Mouse (Mus musculus) forebrain, embryonic 12.5 days (tissue): ENCODE measurements at regions not wholly inside any gene's neighbourhood (a gene's known extent, or its start where the extent isn't known, plus 50 kb on each side); places are given as distances from the start of the nearest gene placed in this dataset.
A peak's percentile ranks its signal among the peaks of the same experiment; 100 is the strongest.
"Not testable (repeated sequence)": the region's sequence is repeated elsewhere in the genome, so short reads cannot be mapped to it uniquely, and the experiment has no call there.

Experiments used
- ATAC-seq: fragments of 200-750 bp; cut with Nextera tagmentation; 2 replicates; pipeline ENCODE4 v1.8.0; 2017; ENCODE audit warnings: moderate TSS enrichment; ENCODE audit not compliant: low FRiP score
- H3K27ac ChIP-seq: fragments of 300-500 bp; sonication (generic); 2 replicates; pipeline ENCODE4 v1.5.1; 2016; ENCODE audit warnings: mild to moderate bottlenecking
- H3K27me3 ChIP-seq: fragments of 300-500 bp; sonication (generic); 2 replicates; pipeline ENCODE4 v1.6.1; 2016; ENCODE audit warnings: mild to moderate bottlenecking
- H3K36me3 ChIP-seq: fragments of 300-500 bp; sonication (generic); replicated peaks from 2 replicates; pipeline ENCODE4 v1.6.1; 2016; ENCODE audit warnings: mild to moderate bottlenecking
- H3K4me1 ChIP-seq: fragments of 300-500 bp; sonication (generic); 2 replicates; pipeline ENCODE4 v1.6.1; 2016
- H3K4me2 ChIP-seq: fragments of 300-500 bp; sonication (generic); 2 replicates; pipeline ENCODE4 v1.6.1; 2016; ENCODE audit warnings: mild to moderate bottlenecking, moderate library complexity
- H3K4me3 ChIP-seq: fragments of 300-500 bp; sonication (generic); replicated peaks from 2 replicates; pipeline ENCODE4 v1.5.1; 2016; ENCODE audit warnings: mild to moderate bottlenecking
- H3K9ac ChIP-seq: fragments of 300-500 bp; sonication (generic); 2 replicates; pipeline ENCODE4 v1.6.1; 2016; ENCODE audit warnings: mild to moderate bottlenecking
- H3K9me3 ChIP-seq: fragments of 300-500 bp; sonication (generic); 2 replicates; pipeline ENCODE4 v1.6.1; 2016
- WGBS: fragments of 180-500 bp; shearing (Covaris S2); methylation state at CpG from one replicate; pipeline ENCODE4 v1.1.7; 2016; 5-methylcytosine and 5-hydroxymethylcytosine counted together

- 96% methylated on average over 2 of the region's 2 CpGs for WGBS
- no peak for ATAC-seq
These were observed 380.4 kb upstream of the Nectin3 start for GRCm38 (mm10) chr16:46878739-46879138.

GRCm38 (mm10) chr16:46863959-46864358 is 365.6 kb upstream of the Nectin3 start:
- no peaks in the 10 kb centered on the region for H3K9me3 ChIP-seq
- no peak overlapping the region for H3K4me2 ChIP-seq
- H3K4me1 ChIP-seq: no peaks in the 10 kb centered on the region
- ATAC-seq: no peak
- H3K4me3 ChIP-seq: no peak overlapping the region
- H3K9ac ChIP-seq: no peak overlapping the region
- WGBS: 89% methylated on average over 2 of the region's 2 CpGs
- H3K27me3 ChIP-seq: no peaks in the 10 kb centered on the region
- H3K27ac ChIP-seq: no peak overlapping the region
- no peaks in the 10 kb centered on the region for H3K36me3 ChIP-seq

More at GRCm38 (mm10) chr16:46878739-46879138, 380.4 kb upstream of the Nectin3 start:
- Histone ChIP-seq H3K9ac (no peak overlapping the region), H3K4me1 (no peaks in the 10 kb centered on the region), H3K27me3 (no peaks in the 10 kb centered on the region), H3K9me3 (no peaks in the 10 kb centered on the region), H3K4me2 (no peak overlapping the region), H3K27ac (no peak overlapping the region), H3K4me3 (no peak overlapping the region), H3K36me3 (no peaks in the 10 kb centered on the region)

DNA sequence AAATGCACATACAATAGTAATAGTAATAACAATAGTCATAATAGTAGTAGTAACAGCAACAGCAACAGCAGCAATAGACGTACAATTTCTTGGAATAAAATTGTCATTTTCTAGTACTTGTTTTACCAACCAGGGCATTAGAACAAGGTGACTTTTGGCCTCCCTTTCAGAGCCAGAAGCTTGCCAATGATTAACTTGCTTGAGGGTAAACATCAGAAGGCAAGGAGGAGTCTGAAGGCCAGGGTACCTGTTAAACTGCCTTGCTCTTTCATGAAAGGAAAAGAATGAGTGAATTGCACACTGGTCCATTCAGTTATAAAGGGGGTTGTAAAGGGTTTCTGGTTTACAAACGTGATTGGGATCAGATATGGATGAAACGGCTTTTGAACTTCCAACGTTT is 351.2 kb upstream of the Nectin3 start:
- Histone ChIP-seq H3K27me3 (no peaks in the 10 kb centered on the region), H3K27ac (no peak overlapping the region), H3K4me2 (no peak overlapping the region), H3K4me3 (no peak overlapping the region), H3K9ac (no peak overlapping the region), H3K36me3 (no peaks in the 10 kb centered on the region), H3K4me1 (peaks cover 8% of the 10 kb centered on the region), H3K9me3 (no peaks in the 10 kb centered on the region)
- no peak for ATAC-seq
- 91% methylated on average over 4 of the region's 4 CpGs for WGBS

DNA sequence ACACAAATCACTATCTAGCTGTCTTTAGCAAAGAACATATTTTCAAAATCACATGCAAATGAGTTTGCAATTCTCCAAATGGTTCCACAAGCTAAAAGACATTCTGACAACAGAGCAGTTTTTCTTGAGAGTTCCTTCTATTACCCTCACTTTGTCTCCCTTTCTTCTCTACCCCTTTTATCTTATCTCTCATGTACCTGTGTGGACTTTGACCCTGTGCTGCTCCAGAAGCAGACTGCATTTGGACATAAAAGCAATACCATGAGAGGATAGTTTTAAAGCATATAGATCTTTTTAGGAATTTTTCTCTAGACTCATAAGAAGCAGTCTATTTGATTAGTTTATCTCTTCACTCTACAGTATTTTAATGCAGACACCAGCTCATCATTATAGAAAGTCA is 350.4 kb upstream of the Nectin3 start:
- H3K4me3 ChIP-seq: no peak overlapping the region
- no peak overlapping the region for H3K4me2 ChIP-seq
- H3K27ac ChIP-seq: no peak overlapping the region
- no peaks in the 10 kb centered on the region for H3K27me3 ChIP-seq
- H3K4me1 ChIP-seq: peaks cover 8% of the 10 kb centered on the region
- no peak for ATAC-seq
- H3K9me3 ChIP-seq: no peaks in the 10 kb centered on the region
- H3K9ac ChIP-seq: no peak overlapping the region
- no peaks in the 10 kb centered on the region for H3K36me3 ChIP-seq

DNA sequence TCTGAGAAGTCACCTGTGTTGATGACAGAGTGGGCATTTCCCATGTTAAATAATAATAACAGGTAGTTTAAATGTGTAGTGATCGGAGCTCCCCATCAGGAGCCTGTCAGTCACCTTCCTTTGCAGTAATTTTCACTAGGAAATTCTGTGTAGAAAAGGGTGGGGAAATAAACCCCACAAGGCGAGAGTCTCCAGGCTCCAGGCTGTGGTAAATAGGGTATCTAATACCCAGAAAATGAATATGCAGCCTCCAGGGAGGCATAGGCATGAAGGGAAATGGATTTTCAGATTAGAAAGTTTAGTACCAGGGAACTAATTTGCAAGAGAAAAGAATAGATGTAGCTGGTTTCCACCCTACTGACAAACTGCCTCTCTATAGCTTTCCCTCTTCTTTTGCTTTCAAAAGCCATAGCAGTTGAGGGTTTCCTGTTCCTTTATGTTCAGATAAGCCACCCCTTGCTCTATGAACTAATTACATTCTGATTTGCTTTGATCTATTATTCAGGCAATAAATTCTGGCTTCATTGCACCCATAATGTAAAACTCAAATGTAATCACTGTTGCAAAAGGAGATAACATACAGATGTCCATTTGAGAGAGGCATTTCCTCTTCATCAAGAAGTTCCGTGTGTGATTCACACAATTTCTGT is 349.5 kb upstream of the Nectin3 start:
- no peak overlapping the region for H3K4me3 ChIP-seq
- H3K27me3 ChIP-seq: no peaks in the 10 kb centered on the region
- H3K27ac ChIP-seq: no peak overlapping the region
- no peak for ATAC-seq
- no peak overlapping the region for H3K4me2 ChIP-seq
- no peaks in the 10 kb centered on the region for H3K9me3 ChIP-seq
- no peaks in the 10 kb centered on the region for H3K36me3 ChIP-seq
- no peak overlapping the region for H3K9ac ChIP-seq
- WGBS: 34% methylated on average over 3 of the region's 3 CpGs
- H3K4me1 ChIP-seq: peaks cover 8% of the 10 kb centered on the region

DNA sequence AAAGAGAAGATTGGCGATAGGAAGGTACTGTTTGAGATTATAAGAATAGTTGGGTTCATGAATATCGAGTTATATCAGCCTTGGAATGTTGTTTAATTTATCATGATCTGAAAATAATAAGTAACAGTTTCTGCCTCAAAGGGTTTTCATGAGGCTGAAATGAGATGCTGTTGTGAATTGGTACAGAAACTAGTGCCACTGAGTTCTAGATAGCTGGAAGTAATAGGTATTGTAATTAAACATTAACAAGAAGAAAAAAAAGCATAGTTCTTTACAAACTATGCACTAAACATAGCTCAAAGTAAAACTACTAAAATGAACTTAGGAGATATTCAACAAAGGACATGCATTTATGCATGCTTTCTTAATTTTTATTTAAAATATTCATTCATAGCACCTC is 342.9 kb upstream of the Nectin3 start:
- Histone ChIP-seq H3K36me3 (no peaks in the 10 kb centered on the region), H3K9me3 (no peaks in the 10 kb centered on the region), H3K9ac (no peak overlapping the region), H3K4me3 (no peak overlapping the region), H3K27me3 (no peaks in the 10 kb centered on the region), H3K27ac (no peak overlapping the region), H3K4me1 (no peaks in the 10 kb centered on the region), H3K4me2 (no peak overlapping the region)
- ATAC-seq: no peak
- 87% methylated on average over 2 of the region's 2 CpGs for WGBS

DNA sequence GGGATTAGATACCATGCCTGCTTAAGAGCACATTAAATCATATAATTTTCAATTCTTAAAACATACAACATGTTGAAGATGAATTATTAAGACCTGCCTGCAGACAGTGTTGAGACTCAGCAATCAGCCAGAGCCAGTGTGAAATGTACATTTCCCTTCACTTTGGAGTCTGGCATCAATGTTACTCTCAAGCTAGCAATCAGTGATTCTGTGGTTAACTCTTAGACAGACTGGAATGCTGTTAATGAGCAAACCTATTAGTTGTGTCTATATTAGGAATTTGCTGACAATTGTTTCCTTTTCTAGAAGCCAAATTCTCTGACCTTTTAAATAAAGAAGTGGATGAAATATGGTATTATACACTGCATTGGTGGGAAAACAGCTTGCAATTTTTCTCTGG is 342.4 kb upstream of the Nectin3 start:
- ATAC-seq: no peak

DNA sequence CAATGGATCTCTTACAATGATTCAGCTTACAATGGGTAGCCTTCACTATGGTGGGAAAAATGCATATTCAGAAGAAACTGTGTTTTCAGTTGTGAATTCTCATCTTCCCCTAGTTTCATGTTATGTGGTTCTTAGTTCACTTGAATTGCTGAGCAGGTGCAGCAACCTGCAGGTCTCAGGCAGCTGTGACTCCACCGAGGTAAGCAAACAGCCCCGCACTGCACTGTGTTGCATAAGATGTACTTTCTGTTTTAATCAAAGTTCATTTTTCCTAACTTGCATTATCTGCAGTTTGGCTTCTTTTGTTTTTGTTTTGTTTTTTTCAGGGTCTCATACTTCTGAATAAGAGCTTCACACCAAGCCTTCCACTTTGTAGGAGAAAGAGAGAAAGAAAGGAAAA is 326.8 kb upstream of the Nectin3 start:
- Histone ChIP-seq H3K9ac (no peak overlapping the region), H3K4me1 (no peaks in the 10 kb centered on the region), H3K9me3 (no peaks in the 10 kb centered on the region), H3K27ac (no peak overlapping the region), H3K4me3 (no peak overlapping the region), H3K4me2 (no peak overlapping the region), H3K36me3 (no peaks in the 10 kb centered on the region), H3K27me3 (no peaks in the 10 kb centered on the region)
- no peak for ATAC-seq
- WGBS: 75% methylated on average over 2 of the region's 2 CpGs

More for the DNA sequence above, 342.4 kb upstream of the Nectin3 start:
- no peaks in the 10 kb centered on the region for H3K36me3 ChIP-seq
- H3K27ac ChIP-seq: no peak overlapping the region
- H3K4me3 ChIP-seq: no peak overlapping the region
- no peaks in the 10 kb centered on the region for H3K4me1 ChIP-seq
- H3K27me3 ChIP-seq: no peaks in the 10 kb centered on the region
- no peaks in the 10 kb centered on the region for H3K9me3 ChIP-seq
- no peak overlapping the region for H3K9ac ChIP-seq
- no peak overlapping the region for H3K4me2 ChIP-seq

GRCm38 (mm10) chr16:46822753-46823152 is 324.4 kb upstream of the Nectin3 start:
- Histone ChIP-seq H3K9ac (no peak overlapping the region), H3K4me1 (no peaks in the 10 kb centered on the region), H3K4me2 (no peak overlapping the region), H3K27ac (no peak overlapping the region), H3K27me3 (no peaks in the 10 kb centered on the region), H3K9me3 (no peaks in the 10 kb centered on the region), H3K4me3 (no peak overlapping the region), H3K36me3 (no peaks in the 10 kb centered on the region)
- no peak for ATAC-seq
- 29% methylated on average over 3 of the region's 3 CpGs for WGBS

DNA sequence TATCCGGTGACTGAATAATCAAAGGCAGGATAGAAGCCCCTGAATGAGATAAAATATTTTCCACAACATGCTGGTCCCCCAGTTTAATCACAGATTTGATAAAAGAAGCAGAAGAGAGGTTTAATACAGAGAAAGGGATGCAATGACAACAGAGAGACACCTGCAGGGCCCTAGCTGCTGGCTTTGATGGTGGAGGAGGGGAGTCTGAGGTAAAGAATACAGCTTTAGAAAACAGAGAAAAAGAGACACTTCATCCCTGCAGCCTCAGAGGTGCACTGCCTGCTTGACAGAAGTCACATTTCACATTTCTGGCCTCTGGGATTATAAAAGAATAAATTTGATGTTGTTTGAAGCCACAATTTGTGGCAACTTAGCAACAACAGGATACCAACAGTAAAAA is 319.9 kb upstream of the Nectin3 start:
- Histone ChIP-seq H3K4me3 (no peak overlapping the region), H3K27ac (no peak overlapping the region), H3K36me3 (no peaks in the 10 kb centered on the region), H3K4me2 (no peak overlapping the region), H3K4me1 (no peaks in the 10 kb centered on the region), H3K9ac (no peak overlapping the region), H3K9me3 (no peaks in the 10 kb centered on the region), H3K27me3 (no peaks in the 10 kb centered on the region)
- WGBS: 75% methylated on average over 1 of the region's 1 CpGs
- no peak for ATAC-seq

DNA sequence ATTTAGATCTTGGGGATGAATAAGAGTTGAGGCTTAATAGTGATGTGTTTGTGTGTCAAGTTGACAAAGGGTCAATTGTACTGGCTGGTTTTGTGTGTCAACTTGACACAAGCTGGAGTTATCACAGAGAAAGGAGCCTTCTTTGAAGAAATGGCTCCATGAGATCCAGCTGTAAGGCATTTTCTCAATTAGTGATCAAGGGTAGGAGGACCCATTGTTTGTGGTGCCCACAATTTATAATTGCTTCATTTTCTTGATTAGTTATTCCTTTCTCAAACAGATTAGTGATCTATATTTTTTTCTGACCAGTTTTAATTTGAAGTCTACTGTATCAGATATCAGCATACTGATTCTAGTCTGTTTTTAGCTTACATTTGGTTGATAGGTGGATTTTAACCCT is 313.5 kb upstream of the Nectin3 start:
- H3K4me2 ChIP-seq, H3K36me3 ChIP-seq, H3K27me3 ChIP-seq, H3K4me1 ChIP-seq, H3K9me3 ChIP-seq, ATAC-seq, H3K27ac ChIP-seq, H3K9ac ChIP-seq, H3K4me3 ChIP-seq: not testable (repeated sequence)

DNA sequence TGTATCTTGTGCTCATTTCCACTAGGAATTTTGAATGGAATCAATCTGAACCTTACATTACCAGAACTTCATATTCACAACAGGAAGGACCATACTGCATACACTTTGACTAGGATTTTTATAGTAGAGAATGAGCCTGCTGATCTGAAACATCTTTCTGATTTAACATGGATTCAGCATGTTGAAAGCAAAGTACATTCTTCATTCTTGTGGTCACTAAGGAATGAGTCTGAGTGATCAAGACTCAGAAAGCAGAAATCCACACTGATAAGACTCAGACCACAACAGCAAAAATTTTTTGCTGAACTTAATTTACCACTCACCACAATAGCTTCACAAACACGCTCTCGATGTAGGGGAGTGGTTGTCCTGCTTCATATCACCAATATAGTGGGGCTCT is 309.2 kb upstream of the Nectin3 start:
- no peaks in the 10 kb centered on the region for H3K36me3 ChIP-seq
- H3K9me3 ChIP-seq: no peaks in the 10 kb centered on the region
- WGBS: 91% methylated on average over 2 of the region's 2 CpGs
- no peak overlapping the region for H3K4me2 ChIP-seq
- H3K27me3 ChIP-seq: no peaks in the 10 kb centered on the region
- H3K4me3 ChIP-seq: no peak overlapping the region
- H3K4me1 ChIP-seq: no peaks in the 10 kb centered on the region
- no peak overlapping the region for H3K9ac ChIP-seq
- no peak for ATAC-seq
- no peak overlapping the region for H3K27ac ChIP-seq

- H3K4me2 ChIP-seq: no peak overlapping the region
- H3K9ac ChIP-seq: no peak overlapping the region
- no peaks in the 10 kb centered on the region for H3K27me3 ChIP-seq
- no peaks in the 10 kb centered on the region for H3K9me3 ChIP-seq
- H3K27ac ChIP-seq: no peak overlapping the region
- no peaks in the 10 kb centered on the region for H3K36me3 ChIP-seq
- H3K4me1 ChIP-seq: no peaks in the 10 kb centered on the region
- H3K4me3 ChIP-seq: no peak overlapping the region
- WGBS: 63% methylated on average over 5 of the region's 5 CpGs
- peak; percentile 60; the same call in 1 of the 2 replicates for ATAC-seq
These were observed 278.0 kb upstream of the Nectin3 start for GRCm38 (mm10) chr16:46776367-46776766.
